Mouse (Mus musculus) lung, postnatal 4 days (tissue): ENCODE measurements around the gene Atg9b.

Source experiments
- DNase-seq, 2 experiments: peaks; one replicate each; pipeline ENCODE4 v3.0.0; 2021

The Atg9b gene

DNA sequence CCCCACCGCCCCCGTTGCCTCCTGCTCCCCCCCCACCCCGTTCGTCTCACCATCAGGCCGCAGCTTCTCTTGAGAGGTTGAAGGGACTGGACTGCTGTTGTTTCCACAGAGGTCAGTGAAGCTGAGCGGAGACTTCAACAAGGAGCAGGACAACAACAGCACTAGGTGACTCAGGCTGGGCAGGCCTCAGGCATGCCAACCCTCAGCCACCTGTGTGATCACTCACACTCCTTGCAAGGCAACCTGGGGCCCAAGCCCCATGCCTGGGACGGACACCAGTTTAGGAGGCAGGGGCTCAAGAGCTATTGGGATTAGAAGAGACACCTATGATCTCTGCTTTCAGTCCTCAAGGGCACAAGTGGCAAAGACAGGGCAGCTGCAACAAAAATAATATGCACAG is at the start of gene Atg9b:
Atg9b (minus strand) TSS at position 280 of the 400 bp plus-strand sequence.
- DNase-seq = no peak

DNA sequence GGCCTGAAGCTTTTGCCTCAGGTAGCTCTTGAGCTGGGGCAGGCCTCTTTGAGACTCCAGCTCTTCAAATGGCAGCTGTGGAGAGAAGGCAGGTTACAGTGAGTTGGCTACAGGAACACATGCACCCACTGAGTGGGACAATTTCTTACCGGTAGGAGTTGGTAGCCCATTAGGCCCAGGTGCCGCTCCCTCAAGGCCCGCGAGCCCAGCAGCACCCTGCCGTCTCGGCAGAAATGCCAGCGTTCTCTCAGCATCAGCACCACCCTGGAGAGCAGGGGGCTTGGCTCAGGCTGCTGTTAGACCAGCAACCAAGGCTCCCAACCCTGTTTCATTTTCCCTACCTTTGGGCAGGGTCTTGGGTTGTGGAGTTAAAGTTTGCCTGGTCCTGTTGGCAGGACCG is 49.2 kb upstream of the Atg9b start:
- DNase-seq = no peak

DNA sequence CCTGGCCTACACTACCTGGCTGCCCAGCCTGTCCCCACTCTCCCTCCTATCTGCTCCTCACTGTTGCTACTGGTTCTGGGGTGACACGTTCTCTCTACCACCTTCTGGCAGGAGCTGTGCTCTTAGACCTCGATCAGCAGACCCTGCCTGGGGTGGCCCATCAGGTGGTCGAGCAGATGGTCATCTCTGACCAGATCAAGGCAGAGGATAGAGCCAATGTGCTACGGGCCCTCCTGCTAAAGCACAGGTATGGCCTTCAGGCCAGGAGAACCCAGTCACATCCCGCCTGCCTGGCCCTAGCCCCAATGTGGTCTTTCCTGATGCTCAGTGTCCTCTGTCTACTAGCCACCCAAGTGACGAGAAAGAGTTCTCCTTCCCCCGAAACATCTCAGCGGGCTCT is 42.0 kb upstream of the Atg9b start:
- DNase-seq = no peak

DNA sequence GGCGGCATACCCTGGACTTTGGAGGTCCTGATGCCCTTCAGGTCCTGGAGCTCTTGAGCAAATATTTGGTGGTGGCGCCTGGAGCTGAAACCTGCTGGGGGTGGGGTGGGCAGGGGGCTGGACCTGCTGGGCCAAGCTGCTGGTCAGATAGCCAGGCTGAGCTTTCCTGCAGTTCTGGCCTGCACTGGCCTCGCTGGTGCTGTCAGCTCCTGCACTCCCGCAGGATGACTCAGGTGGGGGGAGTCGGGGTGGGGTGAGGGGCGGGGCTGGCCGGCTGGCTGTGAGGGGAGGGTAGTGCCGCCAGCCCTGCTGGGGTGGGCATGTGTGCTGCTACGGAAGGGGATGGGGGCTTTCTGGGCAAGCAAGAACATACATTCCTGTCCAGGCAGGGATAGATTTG is 36.7 kb upstream of the Atg9b start:
- no peak for DNase-seq

DNA sequence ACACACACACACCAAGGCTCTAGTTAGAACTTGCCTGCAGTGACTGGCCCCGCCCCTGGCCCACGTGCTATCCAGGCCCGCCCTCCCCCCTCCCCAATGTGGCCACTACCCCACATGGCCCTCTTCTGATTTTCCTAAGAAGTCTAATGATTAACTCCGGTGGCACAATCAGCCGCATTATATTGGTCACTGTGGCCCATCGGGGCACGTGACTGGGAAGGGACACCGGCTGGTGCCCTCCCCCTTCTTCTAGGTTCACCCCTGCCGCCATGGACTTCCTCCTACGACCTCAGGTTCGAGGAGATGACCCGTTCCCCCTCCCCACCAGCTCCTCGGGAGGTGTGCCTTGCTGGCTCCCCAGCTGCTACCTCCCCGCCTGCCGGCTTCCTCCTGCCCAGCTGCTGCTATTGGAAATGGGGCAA is 36.0 kb upstream of the Atg9b start:
- DNase-seq = peak; percentile 58 to 79

DNA sequence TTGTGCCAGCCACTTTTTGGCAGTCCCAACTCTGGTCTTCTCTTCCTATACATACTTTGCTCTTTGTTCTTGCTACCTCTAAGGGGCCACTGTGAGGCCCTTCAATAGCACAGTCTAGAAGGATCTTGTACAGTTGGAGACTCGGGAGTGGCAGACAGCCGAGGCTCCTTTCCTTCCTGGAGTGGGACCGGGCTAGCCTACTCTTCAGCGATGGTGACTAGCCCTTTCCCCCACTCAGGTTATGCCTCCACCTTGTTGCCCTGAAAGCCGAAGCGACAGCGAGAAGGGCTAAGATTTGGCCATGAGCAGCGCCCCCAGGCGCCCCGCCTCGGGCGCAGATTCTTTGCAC is 35.3 kb upstream of the Atg9b start:
- no peak for DNase-seq

DNA sequence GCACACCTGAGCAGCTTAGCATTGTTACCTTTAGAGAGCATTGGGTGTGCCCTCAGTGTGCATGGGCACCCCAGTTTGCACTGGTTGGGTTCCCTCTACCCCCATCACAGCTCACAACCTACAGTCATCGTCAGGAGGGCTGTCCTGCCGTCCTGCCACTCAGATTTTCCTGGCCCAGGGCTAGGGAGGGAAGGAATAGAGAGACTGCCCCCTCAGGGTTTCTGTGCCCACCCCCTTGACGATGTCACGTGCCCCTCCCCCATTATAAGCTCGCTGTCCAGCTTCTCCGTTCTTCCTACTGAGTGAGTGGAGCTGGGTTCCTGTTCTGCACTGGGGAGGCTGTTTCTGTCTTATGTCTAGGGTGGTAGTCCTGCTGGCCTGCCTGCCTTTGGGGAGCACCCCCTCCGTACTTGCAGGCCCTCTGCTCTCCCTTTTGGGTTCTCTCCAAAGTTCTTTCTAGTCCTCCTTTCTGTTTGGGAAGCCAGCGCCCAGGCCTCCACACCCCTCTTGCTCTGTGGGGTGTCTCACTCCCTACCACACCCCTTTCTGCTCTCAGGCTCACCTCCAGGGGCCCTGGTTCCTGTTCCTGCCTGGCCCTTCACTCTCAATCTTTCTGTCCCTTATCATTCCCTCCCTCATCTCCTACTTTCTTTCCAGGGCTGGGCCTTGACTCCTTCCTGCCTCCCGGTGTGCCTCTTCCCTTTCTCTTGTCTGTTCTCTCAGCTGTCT is 34.8 kb upstream of the Atg9b start:
- peak in 1 of 2 experiments; percentile 13 for DNase-seq

DNA sequence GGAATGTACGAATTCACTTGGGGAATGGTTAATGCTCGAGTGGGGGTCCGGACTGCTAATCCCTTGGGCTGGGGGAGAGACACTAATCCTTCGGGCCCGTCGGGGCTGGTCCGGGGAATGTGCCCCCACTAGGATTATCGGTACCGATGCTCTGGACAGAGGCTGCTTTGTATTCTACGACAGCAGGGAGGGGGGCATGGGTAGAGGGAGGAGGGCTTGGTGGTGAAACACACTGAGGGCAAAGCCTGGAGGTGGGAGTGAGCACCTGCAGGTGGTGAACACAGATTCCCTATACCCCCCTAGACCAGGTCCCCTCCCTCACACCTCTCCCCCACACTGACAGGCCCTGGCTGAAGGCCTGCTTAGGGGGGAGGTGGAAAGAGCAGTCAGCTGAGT is 34.1 kb upstream of the Atg9b start:
- peak; percentile 19 to 47 for DNase-seq

DNA sequence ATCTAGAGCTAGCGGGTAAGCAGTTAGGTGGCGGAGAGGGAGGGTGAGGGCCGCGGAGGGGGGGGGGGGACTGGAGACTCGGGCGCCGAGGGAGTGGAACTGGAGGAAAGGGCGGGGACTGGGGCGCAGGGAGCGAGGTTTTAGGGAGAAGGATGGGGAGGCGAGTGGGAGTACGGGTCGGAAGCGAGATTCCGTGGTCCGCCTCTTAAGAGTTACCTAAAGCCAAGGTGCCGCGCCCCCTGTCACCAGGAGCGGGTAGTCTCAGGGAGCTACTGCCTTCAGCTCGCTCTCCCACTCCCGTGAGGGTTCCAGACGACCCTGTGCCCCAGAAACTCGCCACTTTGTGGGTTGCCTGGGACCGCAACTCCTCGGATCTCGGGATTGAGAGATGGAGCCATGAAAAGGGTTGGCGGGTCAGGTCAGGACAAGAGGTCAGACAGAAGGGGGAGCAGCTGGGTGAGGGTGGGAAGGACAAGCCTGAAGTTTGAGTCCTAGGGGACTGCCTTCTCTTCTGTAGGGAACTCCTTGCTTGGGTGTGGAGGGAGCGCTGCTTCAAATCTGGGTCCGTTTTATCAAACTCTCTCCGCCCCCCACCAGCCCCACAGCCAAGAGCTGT is 33.6 kb upstream of the Atg9b start:
- DNase-seq = no peak

DNA sequence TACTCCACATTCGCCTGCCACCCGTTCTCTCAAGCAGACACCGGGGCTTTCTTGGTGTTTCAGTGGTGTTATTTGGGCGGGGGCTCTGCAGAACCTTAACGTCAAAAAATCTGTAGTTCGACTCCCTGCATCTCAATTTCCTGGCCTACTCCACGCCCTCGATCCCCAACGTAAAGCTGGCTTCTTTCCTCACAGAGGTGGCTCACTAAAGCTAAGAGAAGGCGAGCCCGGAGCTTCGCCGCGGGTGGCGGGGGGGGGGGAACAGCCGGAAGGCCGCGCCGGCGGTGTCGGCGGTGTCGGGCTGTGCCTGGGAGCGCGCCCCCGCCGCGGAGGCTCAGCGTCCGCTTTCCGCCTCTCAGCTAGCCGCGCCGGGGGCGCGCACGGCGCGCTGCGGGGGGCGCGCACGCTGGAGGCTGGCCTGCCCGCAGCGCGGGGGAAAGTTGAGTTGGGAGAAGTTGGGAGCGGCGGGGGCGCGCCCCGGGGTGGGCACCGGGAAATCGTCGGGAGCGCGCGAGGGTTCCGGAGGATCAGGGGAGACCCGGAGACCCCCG is 33.0 kb upstream of the Atg9b start:
- DNase-seq = peak; percentile 91 to 95

DNA sequence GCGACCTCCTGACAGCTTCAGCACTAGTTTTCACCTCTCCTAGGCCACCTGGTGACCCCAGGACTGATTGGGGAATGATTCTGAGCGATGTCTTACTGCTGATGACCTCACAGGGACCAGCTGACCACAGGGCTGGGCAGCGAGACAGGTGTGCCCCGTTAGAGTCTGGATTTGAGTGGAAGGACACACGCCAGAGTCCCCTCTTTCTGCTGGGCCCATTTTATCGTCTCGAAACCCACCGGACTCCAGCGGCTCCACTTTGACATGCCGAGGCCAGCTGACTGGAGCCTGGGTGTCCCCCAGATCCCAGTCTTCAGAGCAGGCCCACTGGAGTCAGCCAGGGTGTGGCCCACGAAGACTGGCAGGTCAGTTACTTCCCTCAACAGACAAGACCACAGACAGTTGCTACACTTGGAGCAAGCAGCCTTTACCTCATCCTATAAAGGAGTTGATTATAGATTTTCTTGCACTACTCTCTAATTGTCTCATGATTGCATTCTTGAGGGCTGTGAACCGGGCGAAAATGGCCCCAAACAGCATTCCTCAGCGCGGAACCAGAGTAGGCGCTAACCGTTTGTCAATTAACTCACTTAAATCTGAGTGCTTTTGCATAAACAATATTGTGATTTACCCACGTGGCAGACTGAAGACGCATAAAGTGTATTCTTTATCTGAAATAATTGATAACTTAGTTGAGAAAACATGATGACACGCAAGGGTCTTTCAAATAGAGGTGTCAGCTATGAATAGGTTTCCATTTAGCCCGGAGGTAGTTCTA is 32.2 kb upstream of the Atg9b start:
- no peak for DNase-seq

DNA sequence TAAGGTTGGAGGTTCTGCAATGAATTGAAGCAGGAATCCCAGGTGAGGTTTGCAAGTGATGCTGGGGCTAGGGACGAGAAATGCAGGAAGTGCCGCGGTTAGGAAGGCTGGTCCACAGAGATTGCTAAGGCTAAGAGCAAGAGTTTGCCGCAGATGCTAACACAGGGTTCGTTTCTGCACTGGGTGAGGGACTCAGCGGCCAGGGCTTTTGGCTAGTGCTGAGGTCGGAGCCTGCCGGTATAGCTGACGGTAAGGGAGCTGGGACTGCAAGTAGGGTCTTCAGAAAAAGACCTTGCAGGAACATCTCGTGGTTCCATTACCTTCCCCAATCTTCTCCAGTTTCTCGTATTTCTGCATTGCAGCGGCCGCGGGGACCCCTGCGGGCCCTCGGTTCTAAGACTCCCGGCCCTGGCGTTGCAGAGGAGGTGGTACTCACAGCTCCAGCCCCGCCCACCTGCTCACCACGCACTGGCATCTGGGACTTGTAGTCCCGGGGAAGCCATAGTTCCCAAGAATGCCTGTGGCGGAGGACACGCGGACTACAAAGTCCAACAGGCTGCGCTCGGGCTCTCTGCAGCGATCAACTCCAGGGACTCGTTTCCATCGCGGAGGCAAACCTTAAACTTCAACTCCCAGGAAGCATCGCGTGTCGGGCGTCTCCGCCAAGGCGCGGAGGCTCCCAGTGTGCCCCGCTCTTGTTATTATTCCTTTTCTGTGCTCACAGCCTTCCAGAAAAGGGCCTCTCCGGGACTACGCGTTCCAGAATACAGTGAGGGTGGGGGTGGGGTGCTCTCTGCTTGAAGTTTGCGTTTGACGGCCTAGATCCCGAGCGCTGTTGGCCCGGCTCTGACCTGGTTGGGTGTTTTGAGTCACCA is 31.4 kb upstream of the Atg9b start, which contains the start of the genes Cdk5 and Slc4a2:
Cdk5 (minus strand) TSS at position 402 of the 875 bp plus-strand sequence.
Slc4a2 (plus strand) TSS at position 709 of the 875 bp plus-strand sequence.
- peak; percentile 98 to 99 for DNase-seq

DNA sequence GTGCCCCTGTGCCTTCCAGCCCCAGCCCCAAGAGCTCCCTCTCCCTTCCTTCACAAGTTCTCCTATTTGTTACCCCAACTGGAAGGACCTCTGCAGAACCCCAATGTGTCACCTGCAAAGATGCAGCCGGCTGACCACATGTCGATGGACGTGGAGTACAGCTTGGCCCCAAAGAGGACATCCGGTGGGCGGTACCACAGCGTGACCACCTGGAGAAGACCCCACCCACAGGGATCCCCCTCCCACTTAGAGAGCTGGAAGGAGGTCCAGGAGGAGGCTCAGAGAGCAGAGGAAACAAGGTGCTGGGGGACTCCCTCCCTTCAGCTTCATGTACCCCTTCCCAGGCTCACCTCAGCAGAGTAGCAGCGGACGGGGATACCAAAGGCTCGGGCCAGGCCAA is 28.4 kb upstream of the Atg9b start:
- no peak for DNase-seq

DNA sequence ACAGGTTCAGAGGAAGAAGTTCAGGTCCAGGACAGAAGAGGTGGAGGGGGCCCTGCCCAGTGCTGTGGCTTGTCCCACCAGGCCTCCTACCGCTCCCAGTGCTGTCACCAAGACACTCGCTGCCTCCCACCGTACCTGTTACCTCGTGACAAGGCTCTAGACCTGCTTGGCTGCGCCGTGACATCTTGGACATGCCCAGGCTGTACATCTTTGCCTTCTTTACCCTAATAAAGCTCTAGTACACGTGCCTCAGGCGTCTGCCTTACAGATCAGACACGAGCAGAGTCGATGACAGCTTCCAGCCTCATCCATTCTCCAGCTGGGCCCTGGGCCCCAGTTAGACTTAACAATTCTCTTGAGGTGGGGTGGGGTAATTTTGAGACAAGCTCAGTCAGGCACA is 25.6 kb upstream of the Atg9b start:
- DNase-seq = no peak

DNA sequence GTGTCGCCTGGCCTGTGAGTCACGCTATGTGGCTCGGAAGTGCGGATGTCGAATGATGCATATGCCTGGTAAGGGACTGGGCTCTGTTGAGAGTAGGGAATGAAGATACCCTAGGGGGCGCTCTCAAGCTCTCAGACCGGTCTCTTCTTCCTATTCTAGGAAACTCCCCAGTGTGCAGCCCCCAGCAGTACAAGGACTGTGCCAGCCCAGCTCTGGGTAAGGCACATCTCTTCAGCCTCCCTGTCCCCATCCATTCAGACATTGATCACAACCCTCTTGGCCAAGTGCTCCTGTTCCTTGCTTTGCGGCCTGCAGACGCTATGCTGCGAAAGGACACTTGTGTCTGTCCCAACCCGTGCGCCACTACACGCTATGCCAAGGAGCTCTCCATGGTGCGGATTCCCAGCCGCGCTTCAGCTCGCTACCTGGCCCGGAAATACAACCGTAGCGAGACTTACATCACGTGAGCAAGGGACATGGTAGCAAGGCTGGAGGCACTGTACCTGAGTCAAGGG is 24.3 kb upstream of the Atg9b start:
- DNase-seq = peak; percentile 71 to 72

DNA sequence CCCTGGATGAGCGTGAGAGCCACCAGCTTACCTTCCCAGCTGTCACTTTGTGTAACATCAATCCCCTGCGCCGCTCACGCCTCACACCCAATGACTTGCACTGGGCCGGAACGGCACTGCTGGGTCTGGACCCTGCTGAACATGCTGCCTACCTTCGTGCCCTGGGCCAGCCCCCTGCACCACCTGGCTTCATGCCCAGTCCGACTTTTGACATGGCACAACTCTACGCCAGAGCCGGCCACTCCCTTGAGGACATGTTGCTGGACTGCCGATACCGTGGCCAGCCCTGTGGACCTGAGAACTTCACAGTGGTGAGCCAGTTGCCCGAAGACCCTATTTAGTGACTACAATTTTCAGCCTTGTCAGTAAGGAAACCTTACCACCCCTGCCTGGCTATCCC is 22.0 kb upstream of the Atg9b start:
- DNase-seq = no peak

DNA sequence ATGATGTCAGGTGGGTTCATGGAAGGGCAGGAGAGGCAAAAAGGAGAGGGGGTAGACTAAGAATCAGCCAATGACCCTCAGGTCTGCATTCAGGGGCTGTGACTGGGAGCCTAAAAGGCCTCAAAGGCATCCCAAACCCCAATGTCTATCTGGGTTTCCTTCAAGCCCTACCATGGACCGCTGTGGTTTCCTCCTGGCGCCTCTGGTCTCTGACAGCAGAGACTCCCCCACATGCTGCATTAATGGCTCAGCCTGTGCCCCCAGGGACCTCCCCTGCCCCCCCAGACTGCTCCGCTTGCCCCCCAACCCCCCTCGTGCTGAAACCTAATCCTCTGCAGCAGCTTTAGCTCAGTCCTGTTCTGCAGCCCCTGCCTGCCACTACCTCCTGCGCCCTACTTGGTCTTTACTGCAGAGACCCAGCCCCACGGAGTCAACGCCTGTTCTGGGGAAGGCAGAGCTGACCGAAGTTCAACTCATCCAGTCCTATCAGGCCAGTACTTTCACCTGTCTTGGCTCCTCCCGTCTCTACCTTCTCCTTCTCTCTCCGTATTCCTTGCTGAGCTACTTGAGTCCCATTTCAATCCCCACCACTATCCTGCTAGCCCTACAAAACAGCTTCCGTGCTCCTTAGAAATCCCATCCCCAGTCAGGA is 21.2 kb upstream of the Atg9b start, which contains the start of gene Asic3:
Asic3 (plus strand) TSS at position 351 of the 652 bp plus-strand sequence.
- DNase-seq = no peak

DNA sequence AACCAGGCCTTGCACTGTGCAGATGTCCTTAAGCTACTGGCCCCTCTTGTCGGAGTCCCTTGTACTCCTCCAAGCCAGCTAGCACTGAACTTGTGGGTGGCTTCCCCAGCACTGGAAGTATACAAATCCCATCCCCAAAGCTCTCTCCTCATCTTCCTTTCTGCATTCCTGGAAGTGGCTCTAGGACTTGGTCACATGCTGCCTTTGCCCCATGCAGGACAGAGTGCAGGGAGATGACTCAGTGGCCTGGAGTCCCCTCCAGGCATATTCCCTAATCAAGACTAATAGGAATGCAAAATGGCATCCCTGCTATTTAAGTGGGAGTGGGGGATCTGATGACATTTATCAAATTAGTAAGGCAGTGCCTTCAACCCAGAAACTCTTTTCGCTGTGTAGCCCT is 20.1 kb upstream of the Atg9b start:
- DNase-seq = no peak

DNA sequence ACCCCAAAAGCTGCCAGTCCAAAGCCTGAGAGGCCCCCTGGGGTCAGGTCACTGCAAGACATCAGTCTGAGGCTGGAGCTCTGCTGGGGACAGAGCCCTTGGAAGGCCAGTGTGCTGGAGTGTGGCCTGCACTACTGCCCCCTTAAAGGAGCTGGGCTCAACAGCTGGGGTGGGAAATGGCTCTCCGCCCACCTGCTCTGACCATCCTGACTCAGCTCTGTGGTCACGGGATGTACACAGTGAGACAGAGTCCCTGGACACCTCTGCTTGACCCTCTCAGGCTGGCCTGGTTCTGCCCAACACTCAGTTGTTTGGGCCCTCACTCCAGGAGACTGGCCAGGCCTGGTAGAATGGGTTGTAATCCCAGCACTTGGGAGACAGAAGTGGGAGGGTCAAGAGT is 17.5 kb upstream of the Atg9b start:
- no peak for DNase-seq

DNA sequence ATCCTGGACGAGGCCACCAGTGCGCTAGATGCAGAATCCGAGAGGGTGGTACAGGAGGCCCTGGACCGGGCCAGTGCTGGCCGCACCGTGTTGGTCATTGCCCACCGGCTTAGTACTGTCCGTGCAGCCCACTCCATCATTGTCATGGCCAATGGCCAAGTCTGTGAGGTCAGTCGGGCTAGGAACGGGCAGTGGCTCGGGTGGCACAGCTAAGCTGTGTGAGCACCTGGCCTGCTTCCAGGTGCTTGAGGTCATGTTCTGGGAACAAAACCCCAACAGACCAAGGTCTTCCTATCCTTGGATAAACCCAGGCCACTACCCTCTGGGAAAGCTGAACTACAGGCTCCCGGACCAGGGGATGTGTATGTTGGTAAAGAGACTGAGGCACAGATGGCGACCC is 16.7 kb upstream of the Atg9b start:
- no peak for DNase-seq

DNA sequence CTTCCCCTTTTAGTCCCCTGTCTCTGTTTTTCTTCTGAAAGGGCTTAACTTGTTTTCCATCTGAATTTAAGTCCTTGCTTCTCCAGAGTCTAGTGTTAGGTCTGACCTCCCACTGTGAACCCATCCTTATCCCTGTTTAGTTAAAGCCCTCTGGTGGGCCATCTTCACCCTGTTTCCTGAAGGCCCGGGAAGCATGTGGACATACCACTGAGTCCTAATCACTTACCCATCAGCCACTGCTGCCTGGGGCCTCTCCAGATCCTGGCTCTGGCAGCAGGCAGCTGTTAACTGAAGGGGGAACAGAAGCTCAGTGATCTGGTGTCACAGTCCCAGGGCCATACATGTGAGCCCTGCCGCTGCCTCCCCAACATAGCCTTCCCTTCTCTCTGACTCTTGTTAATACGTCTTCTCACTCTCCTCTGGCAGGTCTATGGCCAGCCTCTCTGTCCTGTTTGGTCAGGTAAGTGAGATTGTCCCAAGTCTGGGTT is 13.5 kb upstream of the Atg9b start:
- DNase-seq = no peak
